Mouse (Mus musculus) frontal cortex, postnatal 25 days (tissue): Measurements from ENCODE around the gene Rtraf.

ENCODE experiments used
- DNase-seq, 2 experiments: peaks; one replicate each; pipeline ENCODE4 v3.0.0; 2022; ENCODE audit warnings: low spot score in 2 of 2

The Rtraf gene

DNA sequence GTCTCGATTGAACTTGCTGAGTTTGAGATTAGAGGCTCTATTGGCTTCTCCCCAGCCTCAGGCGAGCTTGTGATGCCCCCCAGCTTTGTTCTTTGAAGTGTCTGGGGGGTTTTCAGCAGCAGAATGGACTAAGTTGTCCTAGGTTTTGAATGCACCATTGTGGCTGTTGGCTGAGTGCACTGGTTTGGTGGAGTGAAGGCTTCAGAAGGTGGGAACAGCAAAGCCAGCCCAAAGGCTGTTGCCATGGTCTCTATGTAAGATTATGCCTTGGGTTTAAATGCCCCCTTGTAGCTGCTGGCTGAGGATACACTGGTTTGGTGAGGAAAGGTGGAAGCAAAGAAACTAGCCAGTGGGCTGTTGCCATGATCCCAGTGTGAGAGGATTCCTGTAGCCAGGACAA, 23.1 kb downstream of the Rtraf start:
- no peak for DNase-seq

DNA sequence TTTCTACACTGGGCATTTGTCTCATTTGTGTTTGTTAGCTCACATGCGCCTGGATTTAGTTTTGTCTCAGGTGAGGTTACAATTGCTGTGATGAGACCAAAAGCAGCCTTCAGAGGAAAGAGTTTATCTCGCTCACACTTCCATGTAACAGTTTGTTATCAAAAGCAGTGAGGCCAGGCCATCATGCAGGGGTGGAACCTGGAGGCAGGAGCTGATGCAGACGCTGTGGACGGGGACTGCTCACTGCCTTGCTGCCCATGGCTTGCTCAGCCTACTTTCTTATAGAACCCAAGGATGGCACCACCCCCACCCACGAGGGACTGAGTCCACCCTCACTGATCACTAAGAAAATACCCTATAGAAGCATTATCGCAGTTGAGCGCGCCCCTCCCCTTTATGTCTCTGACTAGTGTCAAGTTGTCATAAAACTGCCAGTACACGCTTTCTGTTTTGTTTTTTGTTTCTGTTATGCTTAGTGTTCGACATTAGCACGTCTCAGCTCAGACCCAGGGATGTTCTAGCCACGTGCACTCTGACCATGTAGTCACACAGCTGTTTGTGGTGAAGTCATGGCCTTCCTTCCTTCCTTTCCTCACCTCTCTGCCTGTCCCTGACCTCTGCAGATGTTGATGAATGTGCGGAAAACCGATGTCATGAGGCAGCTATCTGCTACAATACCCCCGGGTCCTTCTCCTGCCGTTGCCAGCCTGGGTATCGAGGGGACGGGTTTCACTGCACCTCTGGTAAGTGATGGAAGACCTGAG, 26.9 kb downstream of the Rtraf start:
- DNase-seq, result no peak

DNA sequence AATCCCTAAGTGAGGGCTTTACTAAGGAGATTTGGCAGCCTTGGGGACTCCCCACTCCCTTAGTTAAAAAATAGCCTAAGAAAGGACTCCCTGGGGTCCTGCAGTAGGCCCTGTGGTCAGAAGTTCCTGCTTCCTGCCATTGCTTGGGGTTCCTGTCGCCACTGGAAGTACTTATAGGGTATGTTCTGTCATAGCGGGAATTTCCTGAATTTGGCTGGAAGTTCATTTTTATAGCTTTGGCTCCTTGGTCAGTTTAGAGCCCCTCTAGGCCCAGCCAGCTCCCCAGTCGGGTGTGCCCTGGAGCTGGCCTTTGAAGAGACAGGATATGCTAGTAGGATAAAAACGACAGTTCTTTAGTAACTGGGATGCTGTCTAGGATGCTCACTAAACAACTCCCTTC, 28.7 kb downstream of the Rtraf start:
- no peak for DNase-seq

DNA sequence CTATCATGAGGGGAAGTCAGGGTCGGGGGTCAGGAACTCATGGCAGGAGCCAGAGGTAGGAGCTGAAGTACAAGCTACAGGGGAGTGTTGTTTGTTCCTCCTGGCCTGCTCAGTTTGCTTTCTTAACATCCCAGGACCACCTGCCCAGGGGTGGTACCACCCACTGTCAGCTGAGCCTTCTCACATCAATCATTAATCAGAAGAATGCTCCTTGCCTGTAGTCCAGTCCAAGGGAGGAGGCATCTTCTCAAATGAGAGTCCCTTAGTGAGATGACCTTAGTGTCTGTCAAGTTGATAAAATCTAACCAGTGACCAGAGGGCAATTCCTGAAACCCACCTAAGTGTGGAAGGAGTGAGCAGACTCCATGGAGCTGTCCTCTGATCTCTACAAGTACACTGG, 35.2 kb downstream of the Rtraf start:
- no peak for DNase-seq

DNA sequence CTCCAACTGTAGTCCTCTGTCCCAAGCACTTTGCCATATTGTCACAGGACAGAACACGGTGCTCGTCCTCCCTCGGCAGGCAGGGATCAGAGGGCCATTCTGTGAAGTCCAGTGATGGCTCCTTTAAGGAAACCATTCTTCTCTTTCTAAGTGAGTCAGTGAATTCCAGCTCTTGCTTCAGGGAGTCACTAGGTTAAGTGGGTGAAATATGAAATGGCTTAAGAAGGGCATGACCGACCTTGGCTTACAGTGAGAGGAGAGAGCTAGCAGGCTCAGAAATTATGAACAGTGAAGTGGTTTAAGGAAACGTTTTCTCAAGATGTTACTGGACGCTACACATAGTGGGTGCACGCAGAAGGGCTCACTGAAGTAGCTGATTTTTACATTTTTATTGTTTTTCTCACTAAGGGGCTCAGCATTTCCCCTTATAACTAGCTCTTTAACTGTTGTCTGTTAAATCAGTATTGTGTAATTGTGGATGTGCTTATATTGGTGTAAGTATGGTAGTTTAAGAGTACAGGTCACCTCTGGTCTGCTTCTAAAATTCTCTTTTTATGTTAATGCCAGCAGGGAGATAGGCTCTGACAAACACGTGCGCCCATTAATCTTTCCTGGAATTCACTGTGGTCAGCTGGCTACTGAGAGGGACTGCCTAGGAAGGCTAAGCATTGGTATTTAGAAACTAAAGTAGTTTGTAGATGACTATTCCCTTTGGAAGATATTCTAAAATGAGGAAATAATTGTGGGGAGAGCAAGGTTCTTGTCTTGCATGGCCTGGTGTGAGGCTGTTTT, 37.6 kb downstream of the Rtraf start:
- no peak for DNase-seq

DNA sequence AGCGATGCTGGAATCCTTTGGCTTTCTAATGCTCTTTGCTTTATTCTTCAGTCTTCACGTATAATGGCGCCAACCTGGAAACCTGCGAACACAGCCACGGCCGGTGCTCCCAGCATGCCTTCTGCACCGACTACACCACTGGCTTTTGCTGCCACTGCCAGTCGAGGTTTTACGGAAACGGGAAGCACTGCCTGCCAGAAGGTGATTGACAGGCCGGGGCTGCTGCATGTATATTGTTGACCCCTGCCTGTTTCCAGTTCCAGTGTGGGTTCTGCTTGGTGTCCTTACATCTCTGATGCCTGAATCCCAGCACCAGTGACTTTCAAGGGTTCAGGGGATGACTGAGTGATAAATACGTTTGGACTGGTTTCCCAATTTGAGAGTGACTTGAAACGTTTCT, 45.7 kb downstream of the Rtraf start:
- DNase-seq, result no peak

DNA sequence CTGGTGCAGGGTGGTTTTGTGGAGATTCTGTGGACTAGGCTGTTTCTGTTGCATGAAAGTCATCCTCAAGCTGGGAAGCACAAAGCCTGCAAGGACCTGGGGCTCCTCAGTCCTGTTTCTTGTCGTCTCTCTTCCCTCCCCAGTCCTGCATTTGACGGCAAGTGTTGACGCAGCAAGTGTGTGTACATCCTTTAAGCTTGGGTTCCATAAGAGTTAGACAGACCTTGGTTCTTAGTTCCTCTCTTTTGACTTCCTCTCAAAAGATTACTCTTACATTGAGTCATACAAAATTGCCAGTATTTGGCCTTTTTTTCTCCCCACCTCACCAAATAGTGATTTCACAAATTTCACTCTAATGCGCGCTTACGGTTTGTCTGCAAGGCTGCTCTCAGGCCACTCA, 46.3 kb downstream of the Rtraf start:
- no peak for DNase-seq

DNA sequence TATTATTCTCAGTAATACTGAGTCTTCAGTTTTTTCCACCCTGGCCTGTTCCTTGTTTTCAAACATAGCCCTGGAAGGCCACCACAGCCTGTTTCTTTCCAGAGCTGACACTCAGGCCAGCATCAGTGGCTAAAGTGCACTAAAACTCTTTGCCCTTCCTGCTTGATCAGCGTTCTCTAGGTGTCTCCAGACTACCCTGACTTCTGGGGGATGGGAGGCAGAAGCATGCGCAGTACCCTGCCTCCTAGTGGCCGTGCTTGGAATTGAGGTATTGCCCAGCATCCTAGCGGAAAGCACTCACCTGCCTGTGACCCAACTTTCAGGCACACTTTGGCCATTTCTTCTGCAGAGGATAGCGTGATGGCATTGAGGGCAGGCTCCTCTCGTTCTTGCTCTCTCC, 46.7 kb downstream of the Rtraf start:
- no peak for DNase-seq

DNA sequence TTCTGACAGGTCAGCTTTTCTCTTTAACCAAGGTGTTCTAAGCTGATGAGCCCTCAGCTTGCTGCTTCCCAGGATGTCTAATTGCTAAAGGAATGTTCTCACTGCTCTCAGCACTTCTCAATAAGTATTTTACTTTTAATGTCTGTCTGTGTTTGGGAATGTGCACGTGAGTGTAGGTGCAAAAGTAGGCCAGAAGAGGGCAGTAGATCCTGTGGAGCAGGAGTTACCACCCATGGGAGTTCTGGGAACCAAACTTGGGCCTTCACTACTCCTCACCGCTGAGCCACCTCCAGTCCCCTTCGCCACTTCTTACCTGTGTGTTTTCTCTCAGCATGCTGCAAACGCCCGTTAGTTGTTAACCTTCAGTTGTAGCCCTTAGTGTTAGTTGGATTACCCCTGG, 47.4 kb downstream of the Rtraf start:
- no peak for DNase-seq

DNA sequence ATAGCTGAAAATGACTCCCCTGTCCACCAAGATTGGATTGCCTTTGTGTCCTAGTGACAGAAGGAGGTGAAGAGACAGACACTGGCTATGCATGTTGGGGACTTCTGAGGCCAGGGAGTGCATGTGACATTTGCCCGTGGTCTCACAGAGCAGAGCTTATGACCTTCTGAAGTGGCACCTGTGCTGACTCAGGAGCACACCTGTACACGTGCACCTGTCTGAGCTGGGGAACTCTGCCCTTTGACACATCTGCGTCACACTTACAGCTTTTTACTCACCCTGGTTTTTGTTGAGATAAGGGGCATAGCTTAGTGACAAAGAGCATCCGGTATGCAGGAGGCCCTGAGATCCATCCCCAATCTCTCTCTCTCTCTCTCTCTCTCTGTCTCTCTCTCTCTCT, 48.1 kb downstream of the Rtraf start:
- DNase-seq, result no peak

DNA sequence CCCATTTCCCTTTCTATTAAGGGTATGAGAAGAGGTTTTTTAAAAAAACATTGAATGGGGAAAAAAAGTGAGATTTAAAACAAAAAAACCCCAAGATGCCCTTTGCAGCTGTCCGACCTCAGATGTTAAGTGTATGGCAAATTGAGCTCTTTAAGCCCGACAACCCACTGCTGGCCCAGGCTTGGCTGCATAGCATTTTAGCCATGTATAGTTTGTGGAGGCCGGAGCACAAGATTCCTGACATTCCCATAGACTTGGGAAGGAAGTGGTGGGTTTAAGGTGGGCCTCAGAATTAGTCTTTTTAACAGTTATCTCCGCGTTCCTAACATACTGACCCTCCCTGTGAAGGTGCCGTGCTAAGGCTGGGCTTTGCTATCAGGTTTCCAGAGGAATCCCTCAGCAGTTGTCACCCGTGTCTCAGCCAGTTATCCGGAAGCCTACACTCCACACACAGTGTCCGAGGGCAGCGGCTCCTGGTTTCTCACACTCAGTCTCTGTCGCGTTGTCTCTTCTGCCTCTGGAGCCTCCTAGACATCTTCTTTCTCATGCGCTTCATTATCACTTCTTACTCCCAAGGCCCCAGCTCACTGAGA, 49.5 kb downstream of the Rtraf start:
- no peak for DNase-seq

DNA sequence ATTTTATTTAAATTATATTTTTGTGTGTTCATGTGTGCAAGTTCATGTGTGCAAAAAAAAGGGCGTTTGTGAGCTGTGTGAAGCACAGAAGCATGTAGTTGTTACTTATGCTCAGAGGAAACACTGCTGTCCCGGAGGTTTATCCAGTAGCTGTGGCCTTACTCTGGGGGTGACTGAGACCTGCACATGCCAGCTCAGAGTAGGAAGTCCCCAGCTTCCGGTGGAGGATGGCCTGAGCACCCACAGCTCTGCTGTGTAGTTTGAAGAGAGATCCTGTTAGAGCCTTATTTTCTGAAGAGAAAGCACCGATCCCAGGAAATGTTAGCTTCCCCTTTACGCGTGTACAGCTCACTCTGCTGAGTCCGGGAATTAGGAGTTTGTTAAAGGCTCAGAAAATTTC, 52.5 kb downstream of the Rtraf start:
- no peak for DNase-seq

DNA sequence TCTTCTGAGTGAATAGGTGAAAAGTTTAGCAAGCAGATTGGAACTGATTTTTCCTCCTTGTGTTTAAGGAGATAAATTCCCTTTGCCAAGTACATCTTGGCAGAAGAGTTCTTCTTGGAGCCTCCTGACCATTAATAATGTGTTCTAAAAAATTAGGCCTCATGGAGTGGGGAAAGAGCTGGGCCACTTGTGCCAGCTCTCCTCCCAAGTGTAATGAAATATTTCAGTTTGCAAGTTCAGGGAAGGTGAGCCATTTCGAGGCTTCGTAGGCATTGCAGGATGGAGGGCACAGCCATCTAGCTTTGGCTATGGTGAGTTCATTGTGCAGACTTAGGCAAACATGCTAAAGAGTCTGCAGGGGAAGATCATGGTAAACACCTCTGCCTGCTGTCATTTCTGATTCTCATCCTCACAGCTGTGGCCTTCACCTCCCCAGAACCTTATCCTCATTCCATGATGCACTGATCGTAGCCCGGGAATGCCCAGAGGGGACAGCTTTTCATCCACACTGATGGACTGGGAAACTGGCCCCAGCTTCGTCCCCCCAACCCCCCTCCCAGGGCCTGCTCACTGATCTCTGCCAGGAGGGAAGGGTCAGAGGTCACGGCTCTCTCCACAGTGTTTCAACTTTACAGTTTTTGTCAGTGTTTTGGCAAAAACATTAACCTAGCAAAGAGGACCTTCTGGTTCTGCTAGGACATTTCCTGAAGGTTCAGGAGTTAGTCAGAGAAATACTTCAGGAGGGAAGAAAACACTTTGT, 54.0 kb downstream of the Rtraf start:
- DNase-seq, result no peak

DNA sequence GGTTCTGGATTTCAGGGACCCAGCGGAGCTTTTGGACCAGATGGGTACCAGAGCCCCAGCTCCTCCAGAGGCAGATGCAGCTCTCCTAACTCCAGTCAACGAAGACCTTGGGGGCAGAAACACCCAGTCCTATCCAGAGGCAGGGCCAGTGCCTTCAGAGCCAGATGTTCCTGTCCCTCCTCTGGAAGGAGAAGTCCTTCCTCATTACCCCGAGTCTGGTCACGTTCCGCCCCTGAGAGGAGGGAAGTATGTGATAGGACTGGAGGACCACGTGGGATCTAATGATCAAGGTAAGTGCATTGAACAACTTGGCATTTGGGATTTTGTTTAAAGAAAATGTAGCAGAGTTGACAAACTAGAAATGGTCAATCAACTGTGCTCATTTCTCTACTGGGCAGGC, 55.0 kb downstream of the Rtraf start:
- DNase-seq, result no peak

DNA sequence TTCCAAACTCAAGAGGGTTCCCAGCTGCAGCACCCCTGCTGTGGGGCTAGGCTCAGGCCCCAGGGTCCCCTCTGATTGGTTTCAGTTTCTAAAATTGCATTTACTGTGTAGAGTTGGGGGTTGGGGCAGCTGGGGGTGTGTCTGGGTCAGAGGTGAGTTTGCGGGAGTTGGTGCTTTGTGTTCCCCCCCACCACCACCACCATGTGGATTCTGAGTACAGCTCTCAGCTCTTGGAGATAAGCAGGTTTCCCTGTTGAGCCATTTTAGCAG, 57.3 kb downstream of the Rtraf start:
- DNase-seq, result no peak

DNA sequence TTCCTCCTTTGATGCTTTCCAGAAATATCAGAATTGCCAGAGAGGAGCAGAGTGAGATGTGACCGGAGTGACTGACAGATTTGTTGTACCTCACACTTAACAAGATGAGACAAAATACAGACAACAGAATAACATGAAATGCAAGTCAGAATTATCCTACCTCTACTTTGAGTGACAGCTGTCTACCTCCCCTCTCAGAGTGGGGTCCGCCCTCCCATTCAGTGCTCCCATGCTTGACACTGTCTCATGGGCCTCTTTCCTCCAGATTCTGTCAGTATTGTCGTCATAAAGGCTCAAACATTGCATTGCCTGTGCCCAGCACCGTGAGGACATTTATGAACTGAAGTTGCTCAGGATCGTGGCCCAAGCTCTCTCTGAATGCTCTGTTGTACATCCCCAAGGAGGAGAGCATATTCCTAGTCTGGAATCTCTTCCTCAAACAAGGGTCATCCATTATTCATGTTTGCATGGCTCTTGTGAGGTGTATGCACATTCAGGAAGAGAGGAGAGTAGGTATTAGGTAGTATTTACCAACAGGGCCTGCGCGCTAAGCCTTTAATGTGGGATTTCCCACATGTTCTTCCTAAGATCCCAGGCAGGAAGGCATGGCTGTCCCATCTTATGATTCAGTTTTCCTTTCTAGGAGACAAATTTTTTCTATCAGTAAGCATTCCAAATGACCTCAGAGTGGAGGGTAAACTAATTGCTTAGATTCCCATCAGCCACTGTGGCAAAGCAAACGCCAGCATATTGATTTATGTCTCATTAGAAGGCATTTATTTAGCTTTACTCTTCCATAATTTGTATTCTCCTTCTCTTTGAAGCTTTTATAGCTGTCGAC, 57.9 kb downstream of the Rtraf start:
- DNase-seq, result no peak

DNA sequence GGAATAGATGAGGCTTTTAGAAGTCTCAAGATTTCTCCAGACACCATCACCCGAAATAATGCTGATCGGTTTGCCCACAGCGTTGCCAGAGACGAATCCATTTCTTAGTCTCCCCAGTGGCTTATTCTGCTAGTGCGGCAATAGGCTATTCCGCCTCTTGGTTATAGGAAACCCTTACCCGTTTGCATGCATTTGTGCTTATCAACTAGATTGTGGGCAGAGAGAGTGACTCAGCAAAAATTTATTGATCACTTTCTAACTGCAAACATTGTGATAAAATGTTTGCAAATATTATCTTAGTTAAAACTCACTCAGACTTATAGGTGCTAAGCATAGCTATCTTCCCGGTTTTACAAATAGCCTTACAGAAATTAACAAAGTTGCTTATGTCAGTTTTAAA, 59.3 kb downstream of the Rtraf start:
- no peak for DNase-seq

DNA sequence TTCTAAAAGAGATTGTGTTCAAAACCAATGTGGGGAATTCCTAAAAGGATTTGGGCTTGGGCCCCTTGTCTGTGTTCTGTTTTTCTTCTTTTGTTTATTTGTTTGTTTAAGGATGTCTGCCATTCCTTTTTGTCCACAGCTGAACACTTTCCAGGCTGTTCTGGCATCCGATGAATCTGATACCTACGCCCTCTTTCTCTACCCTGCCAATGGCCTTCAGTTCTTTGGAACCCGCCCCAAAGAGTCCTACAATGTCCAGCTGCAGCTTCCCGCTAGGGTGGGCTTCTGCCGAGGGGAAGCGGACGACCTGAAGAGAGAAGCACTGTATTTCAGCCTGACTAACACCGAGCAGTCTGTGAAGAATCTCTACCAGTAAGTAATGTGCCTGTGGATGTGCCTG, 60.1 kb downstream of the Rtraf start:
- DNase-seq, result no peak

DNA sequence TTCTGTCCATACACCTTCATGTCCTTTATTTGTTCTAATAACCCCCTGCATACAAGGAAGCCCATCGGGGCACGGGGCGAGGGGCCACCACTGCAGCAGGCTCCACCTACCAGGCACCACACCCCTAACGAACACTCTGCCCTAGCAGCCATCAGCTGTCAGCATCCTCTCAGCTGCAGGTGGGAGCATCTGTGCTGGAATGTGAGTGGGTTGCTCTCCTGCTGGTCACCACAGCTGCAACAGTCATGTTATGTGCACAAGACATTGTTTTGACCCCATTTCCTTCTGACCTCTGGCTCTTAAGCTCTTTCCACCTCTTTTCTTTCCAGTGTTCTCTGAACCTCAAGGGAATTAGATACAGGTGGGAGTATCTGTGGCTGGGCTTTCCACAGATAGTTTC, 61.6 kb downstream of the Rtraf start:
- no peak for DNase-seq
